Mouse (Mus musculus) intestine, embryonic 14.5 days (tissue): ENCODE measurements at regions not wholly inside any gene's neighbourhood (a gene's known extent, or its start where the extent isn't known, plus 50 kb on each side); places are given as distances from the start of the nearest gene placed in this dataset.
"Not testable (repeated sequence)": the region's sequence is repeated elsewhere in the genome, so short reads cannot be mapped to it uniquely, and the experiment has no call there.

Experiments used
- ATAC-seq: fragments of 200-750 bp; cut with Nextera tagmentation; replicated peaks from 2 replicates; pipeline ENCODE4 v1.8.0; 2017; ENCODE audit warnings: low read depth, moderate number of reproducible peaks, moderate TSS enrichment, moderate library complexity; ENCODE audit not compliant: low FRiP score, low TSS enrichment
- DNase-seq: peaks from one replicate; pipeline ENCODE4 v3.0.0-alpha.2; 2018; ENCODE audit warnings: low spot score
- H3K27ac ChIP-seq: fragments of 300-500 bp; sonication (generic); 2 replicates; pipeline ENCODE4 v1.5.1; 2014; ENCODE audit warnings: low read depth, mild to moderate bottlenecking, control low read depth
- H3K27me3 ChIP-seq: fragments of 300-500 bp; sonication (generic); replicated peaks from 2 replicates; pipeline ENCODE4 v1.6.1; 2014; ENCODE audit warnings: low read length, control low read depth; ENCODE audit not compliant: control insufficient read depth, insufficient read depth
- H3K36me3 ChIP-seq: fragments of 300-500 bp; sonication (generic); 2 replicates; pipeline ENCODE4 v1.6.1; 2014; ENCODE audit warnings: low read length, control low read depth; ENCODE audit not compliant: control insufficient read depth, insufficient read depth
- H3K4me1 ChIP-seq: fragments of 300-500 bp; sonication (generic); replicated peaks from 2 replicates; pipeline ENCODE4 v1.6.1; 2014; ENCODE audit warnings: low read length, control low read depth, mixed read lengths; ENCODE audit not compliant: control insufficient read depth, insufficient read depth
- H3K4me2 ChIP-seq: fragments of 300-500 bp; sonication (generic); 2 replicates; pipeline ENCODE4 v1.6.1; 2014; ENCODE audit warnings: low read length
- H3K4me3 ChIP-seq: fragments of 300-500 bp; sonication (generic); 2 replicates; pipeline ENCODE4 v1.5.1; 2014; ENCODE audit warnings: low read depth, low read length, control low read depth, mixed read lengths
- H3K9ac ChIP-seq: fragments of 300-500 bp; sonication (generic); 2 replicates; pipeline ENCODE4 v1.6.1; 2014; ENCODE audit warnings: mild to moderate bottlenecking, low read length
- H3K9me3 ChIP-seq: fragments of 300-500 bp; sonication (generic); 2 replicates; pipeline ENCODE4 v1.6.1; 2016; ENCODE audit warnings: low read length, control low read depth; ENCODE audit not compliant: control insufficient read depth
- WGBS: fragments of 180-500 bp; shearing (Covaris S2); extraction: QIAGEN DNeasy Blood & Tissue Kit; methylation state at CpG from one replicate; pipeline ENCODE4 v1.1.7; 2014; 5-methylcytosine and 5-hydroxymethylcytosine counted together

DNA sequence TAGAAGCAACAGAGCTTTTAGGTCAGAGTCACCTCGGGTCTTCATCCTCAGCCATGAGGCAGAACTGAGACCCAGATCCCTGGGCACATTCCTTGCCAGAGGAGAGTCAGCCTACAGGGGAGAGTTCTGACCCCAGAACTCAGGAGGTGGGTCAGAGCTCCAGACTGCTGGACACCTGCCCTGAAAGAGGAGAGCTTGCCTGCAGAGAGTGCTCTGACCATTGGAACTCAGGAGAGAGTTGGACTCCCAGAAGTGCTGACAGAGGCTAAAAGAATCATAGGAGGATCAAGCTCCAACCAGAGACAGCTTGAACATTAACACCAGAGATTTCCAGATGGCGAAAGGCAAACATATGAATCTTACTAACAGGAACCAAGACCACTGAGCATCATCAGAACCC is 211.4 kb downstream of the Akain1 start:
- not testable (repeated sequence) for H3K4me1 ChIP-seq, H3K36me3 ChIP-seq, DNase-seq, H3K27me3 ChIP-seq, H3K9ac ChIP-seq, ATAC-seq, H3K27ac ChIP-seq, H3K4me3 ChIP-seq, H3K4me2 ChIP-seq, H3K9me3 ChIP-seq
- WGBS, result 81% methylated on average over 2 of the region's 2 CpGs

DNA sequence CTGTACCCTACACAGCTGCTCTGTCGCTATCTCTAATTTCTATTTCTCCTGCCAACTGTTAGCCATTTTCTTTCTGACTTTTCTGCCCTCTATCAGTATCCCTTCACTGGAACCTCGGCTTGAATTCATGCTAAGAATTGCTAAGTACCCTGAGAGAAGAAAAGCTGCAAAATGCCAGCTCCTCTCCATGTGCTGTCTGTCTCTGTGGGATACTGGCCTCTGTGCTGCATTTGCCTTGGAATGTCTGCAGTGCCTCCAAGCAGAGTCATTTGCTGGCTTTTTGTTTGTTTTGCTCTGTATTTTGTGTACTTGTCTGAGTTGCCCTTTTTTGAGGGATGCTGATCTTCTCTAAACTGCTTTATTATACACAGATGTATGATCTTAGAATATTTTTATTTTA is 215.5 kb downstream of the Akain1 start:
- Histone ChIP-seq H3K4me3 (no peak overlapping the region), H3K27ac (no peak overlapping the region), H3K4me1 (no peaks in the 10 kb centered on the region), H3K9ac (no peak overlapping the region), H3K36me3 (no peaks in the 10 kb centered on the region), H3K4me2 (no peak overlapping the region), H3K9me3 (no peaks in the 10 kb centered on the region), H3K27me3 (no peaks in the 10 kb centered on the region)
- ATAC-seq, result no peak
- no peak for DNase-seq
- 74% methylated on average over 2 of the region's 2 CpGs for WGBS

DNA sequence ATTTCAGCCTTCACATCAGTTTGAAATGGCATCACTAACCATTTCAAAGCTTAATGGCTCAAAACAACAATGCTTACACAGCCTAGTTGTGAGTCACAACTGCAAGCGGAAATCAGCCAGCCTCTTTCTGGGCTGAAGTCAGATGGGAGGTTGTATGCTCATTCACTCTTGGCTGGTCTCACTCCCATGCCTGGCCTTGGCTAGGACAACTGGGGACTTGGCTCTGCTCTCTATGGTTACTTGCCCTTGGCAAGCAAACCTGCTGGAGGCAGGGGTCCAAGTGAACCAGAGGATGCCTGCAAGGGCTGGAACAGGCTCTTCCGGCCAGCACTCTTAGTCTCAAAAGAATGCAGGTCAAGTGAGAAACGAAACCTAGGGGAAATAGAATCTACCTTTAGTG is 233.4 kb downstream of the Akain1 start:
- DNase-seq, result no peak
- Histone ChIP-seq H3K4me3 (no peak overlapping the region), H3K9ac (no peak overlapping the region), H3K4me1 (no peaks in the 10 kb centered on the region), H3K27ac (no peak overlapping the region), H3K27me3 (no peaks in the 10 kb centered on the region), H3K36me3 (no peaks in the 10 kb centered on the region), H3K9me3 (no peaks in the 10 kb centered on the region), H3K4me2 (no peak overlapping the region)
- WGBS, result 88% methylated on average over 3 of the region's 3 CpGs
- no peak for ATAC-seq

DNA sequence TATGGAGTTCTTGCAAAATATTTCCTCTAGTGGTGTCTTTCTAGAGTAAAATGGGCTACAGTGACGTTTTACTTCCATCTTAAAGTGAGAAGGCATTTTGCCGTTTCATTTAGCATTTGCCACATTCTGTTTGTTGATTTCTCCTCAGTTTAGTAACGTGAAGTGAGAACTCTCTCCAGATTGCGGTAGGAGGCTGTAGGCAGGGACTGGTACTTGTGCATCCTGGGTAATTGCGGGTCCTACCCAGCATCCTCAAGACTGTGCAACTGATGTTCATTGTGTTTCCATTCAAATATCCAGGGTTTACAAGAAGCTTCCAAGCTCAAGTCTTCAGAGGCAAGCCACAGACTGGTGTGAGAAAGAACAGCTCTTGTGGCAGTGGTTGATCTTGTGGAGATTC is 244.0 kb downstream of the Akain1 start:
- Histone ChIP-seq H3K27me3 (no peaks in the 10 kb centered on the region), H3K4me3 (no peak overlapping the region), H3K36me3 (no peaks in the 10 kb centered on the region), H3K4me2 (no peak overlapping the region), H3K9ac (no peak overlapping the region), H3K27ac (no peak overlapping the region), H3K9me3 (no peaks in the 10 kb centered on the region), H3K4me1 (no peaks in the 10 kb centered on the region)
- 83% methylated on average over 5 of the region's 5 CpGs for WGBS
- ATAC-seq, result no peak
- DNase-seq, result no peak

DNA sequence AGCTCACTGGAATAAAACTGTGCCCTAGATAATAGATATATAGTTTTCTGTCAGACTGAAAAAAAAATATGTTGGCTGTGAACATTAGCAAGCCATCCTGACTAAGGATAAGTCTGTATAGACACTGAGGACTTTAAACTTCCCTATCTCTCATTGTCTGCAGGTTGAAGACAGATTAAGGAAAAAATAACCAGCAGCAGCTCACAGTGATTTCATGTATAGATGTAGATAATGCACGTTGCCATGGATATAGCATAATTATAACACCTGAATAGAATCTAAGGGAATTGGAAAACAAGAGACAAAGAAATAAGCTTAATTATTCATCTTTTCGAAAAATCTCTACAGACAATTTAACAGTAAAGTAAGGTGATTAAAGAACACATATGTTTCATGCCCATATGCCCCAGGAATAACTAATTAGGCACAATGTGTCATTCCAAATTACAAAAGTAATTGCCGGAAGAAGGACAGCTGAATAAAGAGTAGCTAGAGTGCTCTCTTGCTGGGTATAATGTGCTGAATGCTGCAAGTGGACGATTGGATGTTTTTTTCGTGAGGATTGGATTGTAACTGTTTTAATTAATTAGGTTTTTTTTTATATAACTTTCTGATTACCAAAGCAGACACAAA is 246.6 kb downstream of the Akain1 start:
- H3K27ac ChIP-seq, result no peak overlapping the region
- no peaks in the 10 kb centered on the region for H3K36me3 ChIP-seq
- no peak overlapping the region for H3K4me2 ChIP-seq
- no peaks in the 10 kb centered on the region for H3K27me3 ChIP-seq
- WGBS, result 80% methylated on average over 5 of the region's 5 CpGs
- no peak for ATAC-seq
- H3K4me3 ChIP-seq, result no peak overlapping the region
- H3K9ac ChIP-seq, result no peak overlapping the region
- H3K9me3 ChIP-seq, result no peaks in the 10 kb centered on the region
- DNase-seq, result no peak
- no peaks in the 10 kb centered on the region for H3K4me1 ChIP-seq

DNA sequence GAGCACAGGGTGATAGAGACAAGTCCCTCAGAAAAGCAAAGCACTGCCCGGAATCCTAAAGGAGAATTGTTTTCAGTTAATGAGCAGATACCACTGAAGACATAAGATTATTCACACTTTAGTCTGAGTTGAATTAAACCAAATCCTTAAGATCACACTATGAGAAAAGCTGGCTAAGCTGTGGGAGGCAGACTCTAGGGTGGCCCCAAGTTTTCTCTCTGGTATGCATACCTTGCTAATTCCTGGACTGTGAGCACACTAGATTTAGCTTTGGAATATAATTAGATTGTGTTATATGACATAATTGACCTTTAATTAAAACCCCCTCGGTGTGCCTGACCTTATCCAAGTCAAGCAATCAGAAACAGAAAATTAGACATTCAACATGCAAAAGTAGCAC is 247.3 kb downstream of the Akain1 start:
- 62% methylated on average over 2 of the region's 2 CpGs for WGBS
- Histone ChIP-seq H3K4me1 (no peaks in the 10 kb centered on the region), H3K27me3 (no peaks in the 10 kb centered on the region), H3K4me2 (no peak overlapping the region), H3K9ac (no peak overlapping the region), H3K4me3 (no peak overlapping the region), H3K36me3 (no peaks in the 10 kb centered on the region), H3K9me3 (no peaks in the 10 kb centered on the region), H3K27ac (no peak overlapping the region)
- no peak for DNase-seq
- no peak for ATAC-seq

DNA sequence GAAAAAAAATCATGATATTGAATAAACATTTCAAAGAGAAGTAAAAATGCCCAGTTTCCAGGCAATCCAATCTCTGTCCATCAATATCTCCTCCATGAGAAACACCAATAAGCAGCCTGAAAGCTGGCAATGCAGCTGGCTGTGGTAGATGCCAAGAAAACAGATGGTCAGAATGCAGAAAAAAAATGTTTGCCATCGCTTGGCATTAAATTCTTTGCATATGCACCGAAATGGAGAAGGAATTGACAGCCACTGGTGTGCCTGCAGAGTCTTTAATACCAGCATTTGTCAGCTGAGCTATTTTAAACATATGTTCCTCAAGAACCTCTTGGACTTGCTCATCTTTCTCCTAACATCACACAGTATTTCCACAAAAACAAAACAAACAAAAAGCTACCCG is 256.2 kb downstream of the Akain1 start:
- no peak overlapping the region for H3K27ac ChIP-seq
- H3K36me3 ChIP-seq, result no peaks in the 10 kb centered on the region
- no peaks in the 10 kb centered on the region for H3K27me3 ChIP-seq
- no peaks in the 10 kb centered on the region for H3K4me1 ChIP-seq
- no peak overlapping the region for H3K4me2 ChIP-seq
- DNase-seq (no peak), ATAC-seq (no peak)
- H3K4me3 ChIP-seq, result no peak overlapping the region
- H3K9ac ChIP-seq, result no peak overlapping the region
- 82% methylated on average over 3 of the region's 3 CpGs for WGBS
- no peaks in the 10 kb centered on the region for H3K9me3 ChIP-seq

DNA sequence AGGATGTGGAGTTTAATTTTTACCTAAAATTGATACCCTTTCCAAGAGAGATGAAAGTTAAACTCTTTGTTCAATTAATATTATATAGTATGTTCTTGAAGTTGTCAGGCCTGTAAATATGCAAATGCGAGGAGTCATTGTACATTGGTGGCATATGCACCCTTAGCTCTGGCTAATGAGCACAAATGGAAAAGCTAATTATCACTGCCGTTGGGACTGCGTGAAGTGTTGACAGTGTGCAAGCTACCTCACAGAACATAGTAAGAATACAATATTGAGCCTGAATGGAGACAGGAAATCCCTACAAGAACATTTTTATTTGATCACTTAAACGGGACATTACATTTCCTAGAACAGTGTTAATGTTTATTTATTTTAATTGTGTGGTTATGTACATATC is 241.5 kb upstream of the Dlgap1 start:
- Histone ChIP-seq H3K4me2 (no peak overlapping the region), H3K4me1 (no peaks in the 10 kb centered on the region), H3K27ac (no peak overlapping the region), H3K27me3 (no peaks in the 10 kb centered on the region), H3K4me3 (no peak overlapping the region), H3K9me3 (no peaks in the 10 kb centered on the region), H3K36me3 (no peaks in the 10 kb centered on the region), H3K9ac (no peak overlapping the region)
- WGBS, result 82% methylated on average over 4 of the region's 4 CpGs
- no peak for DNase-seq
- ATAC-seq, result no peak

DNA sequence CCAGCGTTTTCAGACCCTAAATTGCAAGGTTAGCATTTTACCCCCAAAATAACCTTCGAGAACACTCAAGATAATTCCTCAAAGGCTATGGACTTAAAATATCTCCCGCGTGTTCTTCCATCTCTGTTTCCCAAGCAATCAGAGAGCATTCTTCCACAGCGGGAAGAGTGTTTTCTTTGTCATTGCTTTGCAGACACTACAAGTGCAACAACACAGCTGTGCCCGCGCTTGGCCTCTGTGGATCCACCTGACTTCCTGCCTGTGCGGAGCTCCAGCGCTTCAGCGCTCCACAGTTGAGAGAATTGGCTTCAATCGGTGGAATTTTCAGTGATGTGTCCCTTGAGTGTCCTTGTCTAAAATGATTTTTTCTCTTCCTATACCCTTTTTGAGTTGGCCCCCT is 235.9 kb upstream of the Dlgap1 start:
- 93% methylated on average over 11 of the region's 11 CpGs for WGBS

More for the DNA sequence above, 235.9 kb upstream of the Dlgap1 start:
- Histone ChIP-seq H3K9ac (no peak overlapping the region), H3K9me3 (no peaks in the 10 kb centered on the region), H3K4me1 (no peaks in the 10 kb centered on the region), H3K36me3 (no peaks in the 10 kb centered on the region), H3K27ac (no peak overlapping the region), H3K27me3 (no peaks in the 10 kb centered on the region), H3K4me2 (no peak overlapping the region), H3K4me3 (no peak overlapping the region)
- ATAC-seq, result no peak
- no peak for DNase-seq
